Mouse (Mus musculus) midbrain, embryonic 16.5 days (tissue): Measurements from ENCODE around the gene Gskip. TPM values are rescaled to one million over a fixed set of nuclear protein-coding genes. Genes with fewer than 3 reads are reported as not detected.

Experiments used
- ATAC-seq: fragments of 200-750 bp; cut with Nextera tagmentation; 2 replicates; pipeline ENCODE4 v1.8.0; 2017; ENCODE audit warnings: moderate TSS enrichment
- H3K27ac ChIP-seq: fragments of 300-500 bp; sonication (generic); 2 replicates; pipeline ENCODE4 v1.5.1; 2014; ENCODE audit warnings: mild to moderate bottlenecking, low read length, mixed read lengths
- H3K27me3 ChIP-seq: fragments of 300-500 bp; sonication (generic); 2 replicates; pipeline ENCODE4 v1.6.1; 2014; ENCODE audit warnings: low read depth, low read length, mixed read lengths; ENCODE audit not compliant: control insufficient read depth, insufficient read depth
- H3K36me3 ChIP-seq: fragments of 300-500 bp; sonication (generic); 2 replicates; pipeline ENCODE4 v1.6.1; 2014; ENCODE audit warnings: mild to moderate bottlenecking, low read length, moderate library complexity, mixed read lengths; ENCODE audit not compliant: control insufficient read depth, insufficient read depth
- H3K4me1 ChIP-seq: fragments of 300-500 bp; sonication (generic); 2 replicates; pipeline ENCODE4 v1.6.1; 2014; ENCODE audit warnings: mild to moderate bottlenecking, low read length, mixed read lengths; ENCODE audit not compliant: control insufficient read depth, insufficient read depth
- H3K4me2 ChIP-seq: fragments of 300-500 bp; sonication (generic); 2 replicates; pipeline ENCODE4 v1.6.1; 2014; ENCODE audit warnings: mild to moderate bottlenecking, low read length, mixed read lengths
- H3K4me3 ChIP-seq: fragments of 300-500 bp; sonication (generic); 2 replicates; pipeline ENCODE4 v1.5.1; 2014; ENCODE audit warnings: low read depth, mild to moderate bottlenecking, low read length, moderate library complexity, mixed read lengths
- H3K9ac ChIP-seq: fragments of 300-500 bp; sonication (generic); 2 replicates; pipeline ENCODE4 v1.6.1; 2014; ENCODE audit warnings: low read depth, low read length, mixed read lengths
- H3K9me3 ChIP-seq: fragments of 300-500 bp; sonication (generic); replicated peaks from 2 replicates; pipeline ENCODE4 v1.6.1; 2014; ENCODE audit warnings: mild to moderate bottlenecking, low read length, mixed read lengths; ENCODE audit not compliant: control insufficient read depth, poor library complexity, severe bottlenecking
- WGBS: fragments of 180-500 bp; shearing (Covaris S2); extraction: QIAGEN DNeasy Blood & Tissue Kit; methylation state at CpG from one replicate; pipeline ENCODE4 v1.1.7; 2014; 5-methylcytosine and 5-hydroxymethylcytosine counted together
- polyA plus RNA-seq: library from polyadenylated mRNA; unstranded; fragments of >200 nt; fragmentation: Nextera tagmentation; extraction: Ambion mirVana; gene quantifications from 2 replicates; pipeline ENCODE4 v1.2.1, GENCODE M21; 2015

The Gskip gene
- polyA plus RNA-seq, 1 experiment from 2014 or later = 29.9 TPM

GRCm38 (mm10) chr12:105705799-105706487 lies 21.3 kb downstream of the Gskip start, which contains the start of gene Ak7:
Gene Ak7, plus strand, starts transcription at chr12:105705976.
- Histone ChIP-seq H3K27ac (no peak within 1 kb of the TSS), H3K4me3 (no peak within 1 kb of the TSS), H3K9me3 (no peaks in the 10 kb centered on the region), H3K9ac (no peak within 1 kb of the TSS), H3K36me3 (peaks cover 3% of the 10 kb centered on the region; the same call in 1 of the 2 replicates), H3K4me2 (no peak within 1 kb of the TSS), H3K4me1 (no peaks in the 10 kb centered on the region), H3K27me3 (no peaks in the 10 kb centered on the region)
- 12% methylated on average over 22 of the region's 22 CpGs for WGBS
- peak; percentile 45; the same call in 1 of the 2 replicates for ATAC-seq

DNA sequence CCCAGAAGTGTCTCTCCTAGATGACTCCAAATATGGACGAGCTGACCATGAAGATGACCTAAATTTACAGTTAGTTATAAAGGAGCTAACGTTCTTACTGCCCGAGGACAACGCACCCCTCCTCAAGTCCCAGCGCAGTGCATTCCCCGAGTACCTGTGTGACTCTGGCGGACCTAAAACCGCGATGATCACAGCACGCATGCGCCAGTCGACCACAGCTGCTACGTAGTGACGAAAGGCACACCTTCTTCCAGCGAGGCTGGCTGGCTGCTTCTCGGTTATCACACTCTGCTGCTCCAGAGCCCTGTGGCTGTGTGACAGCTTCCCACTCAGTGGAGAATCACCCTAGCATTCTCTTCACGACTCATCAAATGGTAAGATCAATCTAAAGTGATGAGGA lies 34.0 kb downstream of the Gskip start:
- Histone ChIP-seq H3K36me3 (no peaks in the 10 kb centered on the region), H3K4me3 (peak overlapping the region; percentile 11; the same call in 1 of the 2 replicates), H3K4me1 (peaks cover 18% of the 10 kb centered on the region), H3K27ac (no peak overlapping the region), H3K27me3 (no peaks in the 10 kb centered on the region), H3K9ac (no peak overlapping the region), H3K4me2 (peak overlapping the region; percentile 26; the same call in 1 of the 2 replicates), H3K9me3 (no peaks in the 10 kb centered on the region)
- 72% methylated on average over 17 of the region's 17 CpGs for WGBS
- ATAC-seq = no peak

- H3K27ac ChIP-seq = no peak overlapping the region
- WGBS = 66% methylated on average over 3 of the region's 3 CpGs
- no peak overlapping the region for H3K4me2 ChIP-seq
- H3K9ac ChIP-seq = no peak overlapping the region
- no peaks in the 10 kb centered on the region for H3K27me3 ChIP-seq
- ATAC-seq = no peak
- no peak overlapping the region for H3K4me3 ChIP-seq
- H3K9me3 ChIP-seq = no peaks in the 10 kb centered on the region
- H3K36me3 ChIP-seq = no peaks in the 10 kb centered on the region
- peaks cover 18% of the 10 kb centered on the region for H3K4me1 ChIP-seq
Observed at GRCm38 (mm10) chr12:105720196-105720595, 35.6 kb downstream of the Gskip start.

- Histone ChIP-seq H3K9ac (peak overlapping the region; percentile 41; the same call in 1 of the 2 replicates), H3K27ac (peak overlapping the region; percentile 80), H3K36me3 (no peaks in the 10 kb centered on the region), H3K4me2 (peak overlapping the region; percentile 30; the same call in 1 of the 2 replicates), H3K9me3 (no peaks in the 10 kb centered on the region), H3K4me3 (no peak overlapping the region), H3K27me3 (no peaks in the 10 kb centered on the region), H3K4me1 (peaks cover 18% of the 10 kb centered on the region)
- ATAC-seq = peak; percentile 71
- WGBS = 29% methylated on average over 14 of the region's 14 CpGs
Observed at GRCm38 (mm10) chr12:105721452-105722132, 37.0 kb downstream of the Gskip start.

GRCm38 (mm10) chr12:105722657-105723056 lies 38.0 kb downstream of the Gskip start:
- H3K27ac ChIP-seq = no peak overlapping the region
- peak; percentile 49; the same call in 1 of the 2 replicates for ATAC-seq
- WGBS = 6% methylated on average over 5 of the region's 5 CpGs

DNA sequence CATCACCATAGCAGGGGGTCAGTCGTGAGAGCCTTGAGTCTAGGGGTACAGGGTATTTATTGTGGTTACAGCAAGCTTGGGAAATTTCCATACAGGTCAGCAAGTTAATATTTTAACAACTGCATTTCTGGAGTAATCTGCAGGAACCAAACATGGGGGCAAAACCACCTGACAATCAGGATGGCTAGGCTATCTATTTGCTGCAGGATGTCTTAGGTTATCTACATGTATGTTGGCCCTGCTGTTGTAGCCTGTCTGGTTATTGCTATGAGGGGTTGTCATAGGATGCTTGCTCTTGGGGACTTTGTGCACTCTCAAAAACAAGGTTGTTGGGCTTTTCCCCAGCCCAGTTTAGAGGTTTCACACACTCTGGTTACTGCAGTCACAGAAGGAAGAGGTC lies 40.0 kb downstream of the Gskip start:
- ATAC-seq = no peak

More at GRCm38 (mm10) chr12:105722657-105723056, 38.0 kb downstream of the Gskip start:
- H3K36me3 ChIP-seq = no peaks in the 10 kb centered on the region
- no peaks in the 10 kb centered on the region for H3K9me3 ChIP-seq
- H3K9ac ChIP-seq = no peak overlapping the region
- no peak overlapping the region for H3K4me2 ChIP-seq
- no peaks in the 10 kb centered on the region for H3K27me3 ChIP-seq
- H3K4me3 ChIP-seq = no peak overlapping the region
- peaks cover 18% of the 10 kb centered on the region for H3K4me1 ChIP-seq

GRCm38 (mm10) chr12:105725736-105726135 lies 41.1 kb downstream of the Gskip start:
- ATAC-seq = no peak
- Histone ChIP-seq H3K4me3 (no peak overlapping the region), H3K27ac (no peak overlapping the region), H3K4me2 (no peak overlapping the region), H3K27me3 (no peaks in the 10 kb centered on the region), H3K9ac (no peak overlapping the region), H3K36me3 (no peaks in the 10 kb centered on the region), H3K9me3 (no peaks in the 10 kb centered on the region), H3K4me1 (peaks cover 17% of the 10 kb centered on the region)
- WGBS = 79% methylated on average over 13 of the region's 13 CpGs

More for the DNA sequence above, 40.0 kb downstream of the Gskip start:
- Histone ChIP-seq H3K4me1 (peaks cover 18% of the 10 kb centered on the region), H3K4me3 (no peak overlapping the region), H3K27ac (no peak overlapping the region), H3K27me3 (no peaks in the 10 kb centered on the region), H3K4me2 (no peak overlapping the region), H3K36me3 (no peaks in the 10 kb centered on the region), H3K9ac (no peak overlapping the region), H3K9me3 (no peaks in the 10 kb centered on the region)
- WGBS = 71% methylated on average over 1 of the region's 1 CpGs

DNA sequence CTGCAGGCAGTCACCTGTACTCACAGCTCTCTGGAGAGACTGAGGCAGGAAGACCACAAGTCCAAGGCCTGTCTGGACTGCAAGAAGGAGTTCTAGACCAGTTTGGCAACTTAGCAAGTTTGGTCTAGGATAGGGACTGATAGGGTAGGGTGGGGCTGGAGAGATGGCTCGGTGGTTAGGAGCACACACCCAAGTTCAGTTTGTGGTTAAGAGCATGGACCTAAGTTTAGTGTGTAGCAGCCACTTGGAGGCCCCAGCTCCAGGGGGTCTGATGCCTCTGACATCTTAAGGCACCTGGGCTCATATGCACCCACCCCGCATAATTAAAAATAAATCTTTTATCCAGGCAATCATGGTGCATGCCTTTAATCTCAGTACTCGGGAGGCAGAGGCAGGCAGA lies 42.6 kb downstream of the Gskip start:
- Histone ChIP-seq H3K27ac (no peak overlapping the region), H3K4me1 (0 out of 2 replicates have a peak, but pooled peaks cover 3% of the 10 kb centered on the region), H3K36me3 (no peaks in the 10 kb centered on the region), H3K4me3 (no peak overlapping the region), H3K9ac (no peak overlapping the region), H3K9me3 (no peaks in the 10 kb centered on the region), H3K4me2 (no peak overlapping the region), H3K27me3 (no peaks in the 10 kb centered on the region)
- no peak for ATAC-seq
- 89% methylated on average over 3 of the region's 3 CpGs for WGBS

- Histone ChIP-seq H3K4me3 (no peak overlapping the region), H3K27me3 (no peaks in the 10 kb centered on the region), H3K4me1 (no peaks in the 10 kb centered on the region), H3K36me3 (no peaks in the 10 kb centered on the region), H3K9ac (no peak overlapping the region), H3K27ac (no peak overlapping the region), H3K9me3 (no peaks in the 10 kb centered on the region), H3K4me2 (no peak overlapping the region)
- WGBS = 28% methylated on average over 8 of the region's 8 CpGs
- no peak for ATAC-seq
Observed at GRCm38 (mm10) chr12:105727964-105728363, 43.3 kb downstream of the Gskip start.
